Mouse (Mus musculus) 3T3-L1 (cell line): ENCODE data around the gene Macf1.
"Not testable (repeated sequence)": the region's sequence is repeated elsewhere in the genome, so short reads cannot be mapped to it uniquely, and the experiment has no call there.

Source experiments
- DNase-seq: peaks from one replicate; pipeline ENCODE4 v3.0.0-alpha.2; 2015; ENCODE audit warnings: low read depth, low spot score

Gene Macf1

GRCm38 (mm10) chr4:123635428-123635827 is 48.7 kb downstream of the Macf1 start:
- DNase-seq, result no peak

DNA sequence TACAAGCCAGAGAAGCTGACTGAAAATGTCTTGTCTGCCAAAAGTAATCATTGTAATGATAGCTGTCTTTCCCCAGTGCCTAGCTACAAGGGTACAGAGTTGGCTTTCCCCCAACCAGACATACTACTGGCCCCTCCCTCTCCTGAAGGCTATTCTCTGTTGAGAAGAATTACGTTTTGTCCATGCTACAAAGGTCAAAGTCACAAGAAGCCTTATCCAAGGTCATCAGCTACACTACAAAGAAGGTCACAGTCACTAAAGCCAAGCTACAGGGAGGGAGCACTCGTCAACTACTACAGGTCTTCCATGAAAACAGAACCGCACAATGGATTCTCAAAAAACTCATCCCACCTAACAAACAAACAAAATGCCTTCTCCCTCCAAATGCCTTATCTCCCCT is 49.7 kb downstream of the Macf1 start:
- DNase-seq, result no peak

GRCm38 (mm10) chr4:123633874-123634273 is 50.3 kb downstream of the Macf1 start:
- no peak for DNase-seq

- DNase-seq, result peak; percentile 73
These were observed 50.8 kb downstream of the Macf1 start for GRCm38 (mm10) chr4:123633370-123633769.

GRCm38 (mm10) chr4:123632116-123632515 is 52.0 kb downstream of the Macf1 start:
- DNase-seq, result not testable (repeated sequence)

DNA sequence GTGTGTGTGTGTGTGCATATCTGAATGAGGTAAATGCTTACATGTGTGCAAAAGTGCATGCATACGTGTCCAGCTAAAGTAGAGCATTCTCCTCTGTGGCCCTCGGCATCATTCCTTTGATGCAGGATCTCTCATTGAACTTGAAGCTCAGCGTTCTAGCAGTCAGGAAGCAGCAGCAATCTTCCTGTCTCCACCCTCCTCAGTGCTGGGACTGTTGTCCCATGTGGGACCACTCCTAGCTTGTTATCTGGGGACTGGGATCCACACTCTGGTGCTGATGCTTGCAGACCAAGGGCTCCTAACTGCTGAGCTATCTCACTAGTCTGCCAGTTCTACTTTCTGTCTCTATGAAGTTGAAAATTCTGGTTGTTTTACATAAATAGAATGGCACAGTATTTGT is 52.5 kb downstream of the Macf1 start:
- no peak for DNase-seq

GRCm38 (mm10) chr4:123627683-123628082 is 56.5 kb downstream of the Macf1 start:
- no peak for DNase-seq

GRCm38 (mm10) chr4:123625332-123626072 is 58.7 kb downstream of the Macf1 start:
- DNase-seq, result no peak

GRCm38 (mm10) chr4:123624438-123624837 is 59.7 kb downstream of the Macf1 start:
- peak; percentile 29 for DNase-seq

DNA sequence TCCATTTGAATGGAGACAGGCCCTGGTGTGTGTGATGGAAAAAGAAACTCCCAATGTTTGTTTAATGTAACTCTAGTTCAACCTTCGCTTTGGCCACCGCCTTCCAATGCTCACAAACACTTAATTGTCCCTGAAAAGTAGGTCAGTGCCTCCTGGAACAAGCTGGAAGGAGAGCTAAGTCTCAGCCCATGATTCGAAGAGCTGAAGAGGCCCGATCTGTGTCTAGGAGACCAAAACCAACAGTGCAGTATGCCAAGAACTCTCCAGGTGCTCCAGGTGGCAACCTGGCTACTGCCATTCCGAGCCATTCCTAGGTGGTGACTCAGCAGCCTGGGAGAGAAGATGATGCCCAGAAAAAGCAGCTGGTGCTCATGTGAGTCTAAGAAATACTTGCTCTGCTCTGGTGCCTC is 60.4 kb downstream of the Macf1 start:
- peak; percentile 35 for DNase-seq

- DNase-seq, result peak; percentile 15
These were observed 62.4 kb downstream of the Macf1 start for GRCm38 (mm10) chr4:123621732-123622131.

DNA sequence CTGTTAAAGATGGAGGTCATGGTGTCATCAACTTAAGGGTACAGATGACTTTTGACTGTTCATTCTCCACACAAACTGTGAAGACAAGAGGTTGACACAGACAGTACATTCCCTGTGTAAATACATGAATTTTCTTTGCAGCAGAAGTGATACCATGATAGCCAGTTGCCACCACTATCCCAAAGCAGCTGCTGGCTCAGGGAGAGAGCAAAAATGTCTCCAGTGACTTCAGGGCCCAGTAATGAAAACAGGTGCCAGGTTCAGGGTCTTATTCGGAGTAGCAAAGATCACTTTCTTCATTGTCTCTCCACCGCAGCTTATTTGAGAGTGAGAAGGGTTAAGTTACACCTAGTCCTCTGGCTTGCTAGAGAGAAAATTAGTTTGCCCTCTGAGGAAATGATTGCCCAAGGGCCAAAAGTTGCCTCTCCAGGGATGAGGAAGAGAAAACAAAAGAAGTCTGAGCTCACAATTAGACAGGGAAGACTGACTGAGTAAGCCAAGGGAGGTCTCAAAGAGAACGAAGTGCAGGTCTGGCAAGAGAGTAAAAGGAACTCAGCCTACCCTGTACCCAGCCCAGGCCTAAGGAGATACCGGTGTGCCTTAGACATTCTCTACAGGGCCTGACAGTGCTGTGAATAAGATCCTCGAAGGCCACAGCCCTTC is 66.3 kb downstream of the Macf1 start:
- no peak for DNase-seq

DNA sequence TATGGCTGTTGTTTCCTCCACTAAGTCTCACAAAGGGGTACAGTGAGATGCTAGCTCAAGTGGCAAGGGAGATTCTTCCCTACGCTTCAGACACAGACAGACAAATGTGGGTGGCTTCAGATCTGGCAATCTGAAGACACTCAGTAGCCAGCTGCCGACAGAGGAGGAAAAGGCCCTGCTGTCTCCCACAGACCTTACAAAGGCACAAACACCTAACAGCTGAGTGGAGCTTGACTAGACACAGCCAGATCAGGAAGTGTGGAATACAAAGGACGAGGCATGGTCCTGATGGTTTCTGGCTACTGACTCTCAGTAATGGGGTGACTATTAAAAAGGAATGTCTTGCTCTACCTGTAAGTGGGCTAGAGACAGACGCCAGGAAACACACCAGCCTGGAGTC is 67.2 kb downstream of the Macf1 start:
- DNase-seq, result no peak

DNA sequence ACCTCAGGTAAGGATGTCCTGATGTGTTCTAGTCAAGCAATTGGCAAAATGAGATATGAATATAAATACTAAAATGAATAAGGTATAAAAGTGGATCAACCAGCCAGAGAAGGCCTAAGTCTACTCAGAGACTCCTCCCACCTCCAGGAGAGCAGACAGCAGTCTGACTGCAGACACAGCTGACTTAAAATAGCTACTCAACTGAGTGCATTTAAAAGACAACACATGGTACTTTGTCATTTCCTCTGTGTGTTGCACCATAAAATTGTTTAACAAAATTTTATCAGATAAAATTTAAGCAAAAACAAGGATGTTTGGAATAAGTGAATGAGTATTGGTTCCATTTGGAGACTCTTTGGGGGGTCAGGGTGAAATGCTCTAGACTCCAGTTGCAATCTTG is 67.7 kb downstream of the Macf1 start:
- DNase-seq, result no peak

DNA sequence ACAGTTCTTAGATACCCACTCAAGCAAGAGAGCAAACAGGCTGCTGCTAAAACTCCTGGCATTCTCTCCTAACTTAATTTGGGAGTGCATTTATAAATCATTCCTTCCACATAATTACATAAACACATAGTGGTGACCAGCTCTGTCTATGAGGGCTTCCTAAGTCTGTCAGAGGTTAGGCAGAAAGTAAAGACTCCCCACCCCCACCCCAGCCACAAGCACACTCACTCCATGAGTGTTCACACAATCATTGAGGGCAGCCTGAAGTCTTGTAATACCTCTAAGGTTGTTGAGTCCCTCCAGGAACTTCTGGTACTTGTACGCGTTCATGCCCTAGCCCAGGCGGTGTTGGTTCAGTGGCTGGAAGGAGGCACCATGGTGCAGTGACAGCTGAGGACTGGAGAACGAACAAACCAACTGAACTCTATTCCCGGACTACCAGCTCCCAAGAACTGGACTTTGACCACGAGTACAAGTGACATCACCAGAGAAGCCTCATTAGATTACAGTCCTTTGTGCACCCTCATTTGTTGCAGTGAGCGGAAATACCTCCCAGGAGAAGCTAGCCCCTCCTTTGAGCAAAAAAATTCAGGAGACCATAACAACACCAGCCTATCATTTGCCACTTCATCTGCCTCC is 70.7 kb downstream of the Macf1 start:
- no peak for DNase-seq

- DNase-seq, result no peak
These were observed 72.2 kb downstream of the Macf1 start for GRCm38 (mm10) chr4:123611940-123612339.

- DNase-seq, result no peak
These were observed 72.9 kb downstream of the Macf1 start for GRCm38 (mm10) chr4:123611241-123611640.

DNA sequence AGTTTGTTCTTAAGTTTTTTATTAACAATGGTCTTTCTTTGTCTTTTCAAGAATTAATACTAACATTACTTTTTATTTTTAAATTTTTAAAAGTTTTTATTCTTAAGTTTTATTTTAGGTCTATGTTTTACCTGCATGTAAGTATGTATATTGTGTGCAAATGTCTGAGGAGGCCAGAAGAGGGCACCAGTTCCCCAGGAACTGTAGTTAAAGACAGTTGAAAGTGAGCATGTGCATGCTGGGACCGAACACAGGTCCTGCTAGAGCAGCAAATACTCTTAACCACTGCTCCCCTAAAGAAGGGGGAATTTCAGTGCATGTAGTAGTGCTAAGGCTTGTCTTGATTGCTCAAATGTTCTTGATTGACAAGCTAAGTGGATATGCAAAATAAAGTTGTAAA is 77.0 kb downstream of the Macf1 start:
- peak; percentile 33 for DNase-seq

- no peak for DNase-seq
These were observed 78.2 kb downstream of the Macf1 start for GRCm38 (mm10) chr4:123605948-123606347.

- no peak for DNase-seq
These were observed 78.9 kb downstream of the Macf1 start for GRCm38 (mm10) chr4:123605309-123605708.

GRCm38 (mm10) chr4:123602700-123603261 is 81.4 kb downstream of the Macf1 start:
- no peak for DNase-seq

- DNase-seq, result no peak
These were observed 83.1 kb downstream of the Macf1 start for GRCm38 (mm10) chr4:123601036-123601435.
